Mouse (Mus musculus) spleen, postnatal 36 days (tissue): ENCODE data around the gene Hsd17b1.

ENCODE experiments used
- DNase-seq, 2 experiments: peaks; one replicate each; pipeline ENCODE4 v3.0.0; 2022; ENCODE audit warnings: low spot score in 2 of 2, mixed read lengths in 1 of 2

Gene Hsd17b1

GRCm38 (mm10) chr11:101127075-101127474 is 48.9 kb downstream of the Hsd17b1 start:
- no peak for DNase-seq

DNA sequence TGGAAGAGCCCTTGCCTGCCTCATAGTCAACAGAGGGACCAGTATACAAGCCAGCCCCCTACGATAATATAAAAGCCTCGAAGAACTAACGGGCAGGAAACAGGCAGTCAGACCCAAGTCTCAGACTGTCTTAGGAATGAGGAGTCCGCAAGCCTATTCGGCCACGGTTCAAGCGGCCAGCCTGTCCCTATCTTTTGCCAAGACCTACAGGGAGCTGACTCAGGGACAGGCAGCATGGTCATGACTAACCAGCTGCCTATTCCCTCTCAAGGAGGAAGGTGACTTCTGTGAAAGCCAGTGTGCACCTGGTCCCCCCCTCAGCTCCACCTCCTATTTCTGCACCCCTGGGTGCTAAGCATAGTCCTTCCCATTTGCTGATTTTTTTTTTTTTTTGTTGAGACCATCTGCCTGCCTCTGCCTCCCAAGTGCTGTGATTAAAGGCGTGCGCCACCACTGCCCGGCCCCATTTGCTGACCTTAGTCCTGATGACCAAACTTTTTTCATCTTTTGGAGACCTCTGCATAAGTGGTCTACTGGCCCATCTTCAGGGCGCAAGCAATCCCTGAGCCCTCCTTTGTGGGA is 50.9 kb downstream of the Hsd17b1 start:
- DNase-seq: no peak
